Mouse (Mus musculus) adipocyte (in vitro differentiated cells): Measurements from ENCODE around the gene Abcf2.

Experiments
- DNase-seq: peaks from one replicate; pipeline ENCODE4 v3.0.0-alpha.2; 2016; ENCODE audit warnings: low spot score

The Abcf2 gene

DNA sequence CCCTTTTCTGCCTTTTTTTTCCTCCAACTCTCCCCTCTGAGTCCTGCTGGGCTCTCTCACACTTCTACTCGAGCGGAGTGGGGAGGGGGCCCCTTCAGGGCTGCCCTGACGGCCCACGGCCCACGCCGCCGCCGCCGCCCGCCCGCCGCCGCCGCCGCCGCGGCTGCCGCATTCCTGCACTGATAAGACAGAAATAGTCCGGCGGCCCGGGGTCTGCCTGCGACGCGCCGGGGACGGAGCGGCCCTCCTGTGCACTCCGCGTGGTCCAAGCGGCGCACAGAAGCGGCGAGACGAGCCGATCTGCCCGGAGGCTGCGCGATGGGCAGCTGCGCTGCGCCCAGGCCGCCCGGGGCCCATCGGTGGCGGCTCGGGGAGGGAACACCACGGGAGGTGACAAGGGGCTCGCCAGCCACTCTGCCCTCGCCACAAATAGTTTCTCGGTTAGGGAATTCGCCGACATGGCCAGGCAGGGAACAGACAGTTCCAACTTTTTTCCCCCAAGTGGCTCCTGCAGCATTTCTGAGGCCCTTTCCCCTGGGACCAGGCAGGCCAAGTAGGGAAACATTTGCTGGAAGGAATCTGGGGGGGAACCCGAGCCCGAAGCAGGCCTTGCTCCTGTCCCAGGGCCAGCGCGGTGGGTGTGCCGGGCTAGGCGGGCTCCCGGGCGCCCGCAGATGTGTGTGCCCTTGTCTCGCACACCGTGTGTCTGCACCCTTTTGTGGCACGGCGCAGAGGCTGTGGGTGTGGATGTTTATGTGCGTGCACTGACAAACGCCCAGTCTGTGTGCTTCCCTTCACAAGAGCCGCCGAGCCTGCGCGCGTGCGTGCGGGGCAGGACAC, 24.9 kb upstream of the Abcf2 start:
- peak; percentile 83 for DNase-seq

DNA sequence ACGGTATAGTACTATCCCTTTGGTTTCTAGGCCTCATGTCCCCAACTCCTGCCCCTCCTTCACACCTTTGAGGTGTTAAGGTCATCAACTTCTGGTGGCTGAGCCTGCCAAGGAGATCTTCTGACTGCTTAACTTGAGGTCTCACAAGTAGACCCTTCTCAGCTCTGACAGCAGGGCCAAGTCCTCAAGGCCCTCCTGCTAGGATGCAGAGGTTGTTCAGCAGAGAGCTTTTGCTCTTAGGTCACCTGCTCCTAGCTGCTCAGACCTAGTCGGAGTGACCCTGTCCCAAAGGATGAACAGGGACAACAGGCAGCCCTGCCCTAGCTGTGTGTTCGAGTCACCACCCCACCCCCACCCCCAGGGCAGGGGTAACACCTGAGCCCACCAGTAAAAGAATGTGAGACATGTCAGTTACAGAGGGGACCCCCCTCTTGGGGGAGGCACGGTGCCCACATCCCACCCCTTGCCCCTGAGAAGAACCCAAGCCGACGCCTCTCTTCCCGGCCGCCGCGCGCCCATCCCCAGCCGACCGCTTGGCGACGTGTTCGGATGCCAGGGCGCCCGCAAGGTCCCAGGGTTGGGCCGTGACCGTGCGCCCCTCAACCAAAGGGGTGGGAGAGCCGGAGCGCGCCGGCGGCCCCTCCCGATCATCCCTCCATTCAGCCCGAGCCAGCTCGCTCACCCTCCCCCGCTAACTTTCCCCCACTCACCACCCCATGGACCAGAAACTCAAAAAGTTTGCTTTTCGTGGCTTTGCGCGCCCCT, 24.0 kb upstream of the Abcf2 start:
- no peak for DNase-seq

DNA sequence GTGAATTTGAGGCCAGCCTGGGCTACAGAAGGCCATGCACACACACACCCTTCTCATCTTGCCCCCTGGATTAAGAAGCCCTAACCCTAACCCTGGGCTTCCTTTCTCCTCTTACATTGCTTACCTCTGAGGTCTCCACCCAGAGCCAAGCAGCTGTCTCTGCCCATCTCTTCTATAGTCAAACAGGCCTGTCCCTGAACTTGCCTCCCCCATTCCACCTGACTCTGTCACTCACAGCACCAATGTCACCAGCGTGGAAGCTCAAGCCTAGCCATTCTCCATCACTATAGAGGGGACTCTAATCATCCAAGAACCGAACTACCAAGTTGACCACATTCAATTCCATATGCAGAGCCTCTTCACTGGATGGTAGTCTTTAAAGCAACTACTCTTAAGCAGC, 23.0 kb upstream of the Abcf2 start:
- no peak for DNase-seq

DNA sequence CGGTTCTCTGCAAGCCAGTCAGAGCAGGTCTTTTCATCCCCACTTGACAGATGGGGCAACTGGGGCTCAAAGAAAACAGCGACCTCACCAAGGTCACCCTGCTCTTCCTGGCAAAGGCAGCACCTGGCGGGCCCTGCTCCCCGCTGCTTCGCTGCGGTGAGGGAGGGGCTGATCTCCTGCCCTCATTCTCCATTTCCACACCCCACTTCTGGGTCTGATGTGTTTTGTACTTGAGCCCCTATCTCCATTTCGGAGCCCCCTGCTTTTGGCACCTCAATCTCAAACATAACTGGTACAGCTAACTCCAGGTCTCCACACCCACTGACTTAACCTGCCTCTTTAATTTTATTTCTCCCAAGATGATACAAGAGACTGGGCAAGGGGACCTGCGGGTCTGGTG, 21.9 kb upstream of the Abcf2 start:
- DNase-seq, result no peak

DNA sequence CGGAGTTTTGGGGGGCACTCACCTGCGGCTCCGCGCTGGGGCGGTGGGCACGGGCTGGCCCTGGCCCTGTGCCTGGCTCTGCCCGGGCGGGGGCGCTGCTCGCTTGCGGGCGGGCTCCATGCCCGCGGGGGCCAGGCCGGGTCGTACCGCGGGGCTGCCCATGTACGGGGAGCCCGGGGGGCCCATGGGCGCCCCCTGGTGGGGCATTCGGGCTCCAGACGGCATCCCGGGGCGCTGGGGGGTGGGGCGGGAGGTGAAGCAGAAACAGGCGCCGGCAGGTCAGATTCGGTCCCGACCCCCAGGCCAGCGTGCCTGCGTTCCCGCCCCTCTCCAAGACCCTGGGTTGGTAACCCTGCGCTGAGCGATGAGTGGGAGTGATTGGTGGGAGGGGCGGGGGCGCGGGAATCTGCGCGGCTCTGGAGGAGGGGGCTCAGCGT, 21.3 kb upstream of the Abcf2 start:
- DNase-seq, result no peak

DNA sequence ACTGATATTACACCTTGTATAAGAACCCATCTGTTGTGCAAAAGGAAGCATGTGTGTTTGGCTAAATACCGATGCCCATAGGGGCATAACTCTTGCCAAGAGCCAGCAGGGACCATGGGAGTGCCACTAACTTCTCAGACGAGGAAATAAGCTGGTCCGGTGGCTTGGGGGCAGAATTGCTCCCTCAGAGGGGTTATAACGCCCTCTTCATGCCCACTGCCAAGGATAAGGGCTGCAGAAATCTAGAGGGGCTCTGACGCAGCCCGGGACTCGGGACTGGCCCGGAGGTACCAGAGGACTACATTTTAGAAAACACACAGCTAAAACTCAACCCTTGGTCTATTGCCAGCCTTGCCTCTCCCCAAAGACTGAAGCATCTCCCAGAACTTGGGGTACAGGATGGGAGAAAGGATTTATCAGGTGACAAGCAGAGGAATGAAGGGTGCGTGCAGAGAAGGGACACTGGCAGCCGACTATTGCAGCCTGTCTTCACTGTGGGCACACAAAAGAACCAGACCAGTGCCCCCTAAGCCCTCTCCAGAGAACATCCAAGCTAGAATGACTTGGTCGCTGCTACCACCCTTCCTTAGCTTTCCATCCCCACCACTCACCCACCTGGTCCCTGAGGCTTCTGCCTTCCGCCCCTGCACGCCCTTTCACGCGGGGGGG, 20.8 kb upstream of the Abcf2 start:
- DNase-seq, result no peak

DNA sequence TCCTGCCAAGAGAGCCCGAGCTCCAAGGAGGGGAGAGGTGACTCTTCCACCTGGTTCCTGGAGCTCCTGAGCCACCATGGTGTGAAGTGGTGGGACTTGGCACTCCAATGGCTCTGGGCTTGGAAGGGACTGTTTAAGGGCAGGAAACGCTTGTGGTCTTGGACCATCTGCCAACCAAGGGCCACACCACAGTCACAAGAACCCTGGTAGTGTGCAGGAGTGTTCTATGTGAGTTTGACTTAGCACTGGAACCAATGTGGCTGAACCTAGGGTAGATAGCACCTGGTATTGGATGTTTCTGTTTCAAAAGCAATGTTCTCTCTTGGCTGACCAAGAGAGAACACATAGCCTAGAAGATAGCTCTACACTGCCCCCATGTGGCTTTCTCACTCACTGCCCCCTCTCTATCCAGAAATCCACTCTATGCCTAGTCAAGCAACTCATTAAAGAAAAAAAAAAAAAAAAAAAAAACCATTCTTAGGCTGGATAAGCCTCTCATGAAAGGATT, 20.0 kb upstream of the Abcf2 start:
- peak; percentile 95 for DNase-seq

DNA sequence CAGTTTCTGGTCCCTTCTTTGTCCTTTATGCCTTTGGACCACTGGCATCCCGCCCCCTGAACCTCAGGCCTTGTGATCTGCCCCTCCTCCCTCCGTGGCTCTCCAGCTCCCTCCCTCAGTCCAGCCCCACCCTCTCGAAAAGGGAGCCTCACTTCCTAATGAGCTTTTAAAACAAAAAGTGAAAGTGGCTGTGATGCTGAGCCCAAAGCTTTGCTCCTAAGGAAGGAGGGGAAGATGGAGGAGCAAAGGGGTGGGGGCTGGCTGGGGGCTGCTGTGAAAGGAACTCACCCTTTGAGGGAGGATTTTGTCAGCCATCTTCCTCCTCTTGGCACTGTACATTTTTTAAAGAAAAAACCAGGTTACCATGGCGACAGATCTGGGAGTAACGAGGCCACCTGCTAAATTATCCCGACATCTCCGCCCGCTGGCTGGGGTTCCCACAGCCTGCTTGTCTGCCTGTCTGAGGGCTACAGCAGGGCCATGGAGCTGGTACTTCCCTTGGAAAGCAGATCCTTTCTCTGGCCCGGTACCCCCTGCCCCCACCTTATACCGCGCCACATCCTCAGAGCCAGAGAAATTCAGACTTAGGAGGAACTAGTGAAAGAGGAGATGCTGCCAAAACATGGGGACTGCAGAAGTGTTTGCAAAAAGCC, 19.4 kb upstream of the Abcf2 start:
- no peak for DNase-seq

DNA sequence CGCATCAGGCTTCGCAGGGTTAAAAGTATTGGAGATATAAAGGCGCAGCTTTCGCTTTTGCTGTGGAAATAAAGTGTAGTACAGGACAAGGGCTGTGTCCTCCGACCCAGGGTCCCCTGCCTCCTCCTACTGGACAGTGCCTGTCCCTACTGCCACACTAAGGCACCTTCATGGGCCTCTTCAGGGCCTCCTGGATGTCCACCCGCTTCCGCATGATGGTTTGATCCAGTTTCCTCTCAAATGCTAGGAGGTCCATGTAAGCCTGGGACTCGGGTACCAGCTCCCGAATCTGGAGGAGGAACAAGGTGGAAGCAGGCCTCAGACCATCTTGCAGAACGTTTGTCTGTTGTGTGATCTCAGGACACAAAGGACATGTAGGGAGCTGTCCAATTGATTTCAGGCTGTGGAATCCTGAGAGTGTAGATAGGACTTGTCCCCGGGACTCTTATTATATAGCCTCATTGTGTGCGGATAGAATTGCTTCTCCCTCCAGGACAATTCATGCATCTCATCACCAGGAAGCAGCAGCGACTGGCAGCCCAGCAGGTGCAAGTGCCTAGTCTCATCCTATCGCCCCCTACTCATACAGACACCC, 18.6 kb upstream of the Abcf2 start:
- DNase-seq, result no peak

DNA sequence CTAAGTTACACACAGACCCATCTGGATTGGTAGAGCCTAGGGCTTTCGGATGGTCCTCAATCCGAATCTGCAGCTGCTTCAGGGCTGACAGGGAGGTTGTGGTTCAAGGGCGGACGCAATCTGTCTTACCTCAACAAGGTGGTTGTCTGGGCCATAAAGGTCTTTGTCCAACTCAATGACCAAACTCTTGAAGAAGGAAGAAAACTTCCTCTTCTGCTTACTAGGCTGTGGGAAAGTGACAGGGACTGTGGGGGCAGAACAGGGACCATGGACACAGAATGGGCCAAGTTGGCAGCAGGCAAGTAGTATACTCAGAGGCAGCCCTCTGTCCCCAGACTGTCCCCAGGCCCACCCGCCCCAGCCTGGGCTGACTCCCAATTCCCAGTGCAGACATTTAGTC, 18.0 kb upstream of the Abcf2 start:
- no peak for DNase-seq

DNA sequence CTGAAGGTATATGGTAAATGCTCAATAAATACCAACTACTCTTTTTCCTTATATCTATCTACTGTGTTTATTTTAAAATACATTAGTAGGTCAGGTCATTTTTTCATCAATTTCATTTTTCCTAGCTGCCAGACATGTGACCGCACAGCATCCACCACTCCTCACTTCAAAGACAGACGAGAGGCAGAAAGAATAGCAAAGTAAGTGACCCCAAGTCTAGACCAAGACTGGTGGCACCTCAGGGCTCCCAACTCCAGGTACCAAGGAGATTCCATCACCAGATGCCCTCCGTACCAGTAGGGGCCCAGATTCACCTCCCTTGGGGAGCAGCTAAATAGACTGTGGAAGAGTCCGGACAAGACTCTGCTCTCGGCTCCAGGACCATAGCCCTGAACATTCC, 17.1 kb upstream of the Abcf2 start:
- DNase-seq, result no peak

DNA sequence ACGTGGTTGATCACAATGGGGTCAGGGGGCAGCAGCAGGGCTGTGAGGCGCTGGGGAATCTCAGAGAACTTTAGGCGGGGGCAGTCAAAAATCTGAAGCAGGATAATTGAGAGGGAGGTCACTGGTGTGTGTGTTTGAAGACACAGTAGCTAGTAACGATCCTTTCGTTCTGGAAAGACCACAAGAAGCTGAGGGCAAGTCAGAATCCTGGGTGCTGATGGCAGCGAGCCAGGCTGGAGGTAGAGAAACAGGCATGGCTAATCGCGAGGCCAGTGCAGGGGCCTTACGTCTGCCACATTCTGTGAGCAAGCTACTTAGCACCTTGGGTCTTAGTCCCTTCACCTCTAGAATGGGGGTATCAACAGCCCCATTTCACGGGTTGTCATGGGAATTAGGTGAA, 16.7 kb upstream of the Abcf2 start:
- no peak for DNase-seq

DNA sequence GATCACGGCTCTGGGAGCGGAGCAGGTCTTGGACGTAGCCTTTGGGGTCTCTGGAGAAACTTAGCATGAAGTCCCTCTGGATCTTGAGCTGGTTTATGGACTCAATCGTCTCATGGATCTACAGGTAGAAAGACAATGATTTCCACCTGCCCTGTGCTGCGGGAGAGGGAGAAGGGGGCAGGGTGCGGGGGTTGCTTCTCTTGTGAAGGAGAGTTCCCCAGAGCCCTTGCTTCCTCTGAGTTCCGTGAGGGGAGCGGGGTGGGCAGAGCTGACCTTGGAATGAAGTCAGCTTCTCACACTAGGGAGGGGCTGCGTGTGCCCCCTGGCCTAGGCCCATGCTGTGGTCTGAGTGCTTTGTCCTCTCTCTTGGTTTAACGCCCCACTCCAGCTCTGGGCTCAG, 16.0 kb upstream of the Abcf2 start:
- no peak for DNase-seq

DNA sequence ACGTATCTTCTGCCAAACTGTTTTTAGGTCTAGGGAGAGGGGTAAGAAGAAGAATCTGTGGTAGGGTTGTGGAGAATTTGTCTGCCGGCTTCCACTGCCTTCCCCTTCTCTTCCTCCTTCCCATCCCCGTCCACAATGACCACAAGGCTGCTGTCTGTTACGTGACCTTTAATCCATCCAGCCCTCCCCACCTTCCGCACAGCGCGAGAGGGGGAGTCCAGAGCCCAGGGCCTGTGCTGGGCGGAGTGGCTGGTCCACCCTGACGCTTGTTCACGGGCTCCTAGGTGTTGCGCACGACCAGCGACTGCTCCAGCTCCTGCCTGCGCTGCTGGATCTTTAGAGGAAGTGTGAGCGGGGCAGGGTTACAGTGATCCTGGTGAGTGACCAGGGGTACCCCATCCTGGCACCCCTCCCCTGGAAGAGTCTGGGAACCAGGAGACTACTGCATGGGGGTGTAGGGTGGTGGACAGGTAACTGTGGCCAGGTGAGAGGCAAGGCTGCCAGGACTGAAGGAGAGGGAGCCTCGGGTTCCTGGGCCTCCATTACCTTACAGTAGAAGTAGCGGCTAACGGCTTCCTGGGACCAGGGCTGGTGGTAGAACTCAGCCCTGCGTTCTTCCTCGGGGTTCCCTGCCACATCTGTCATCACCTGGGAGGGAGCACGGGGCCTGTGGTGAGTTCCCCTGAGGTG, 15.3 kb upstream of the Abcf2 start:
- DNase-seq, result no peak

DNA sequence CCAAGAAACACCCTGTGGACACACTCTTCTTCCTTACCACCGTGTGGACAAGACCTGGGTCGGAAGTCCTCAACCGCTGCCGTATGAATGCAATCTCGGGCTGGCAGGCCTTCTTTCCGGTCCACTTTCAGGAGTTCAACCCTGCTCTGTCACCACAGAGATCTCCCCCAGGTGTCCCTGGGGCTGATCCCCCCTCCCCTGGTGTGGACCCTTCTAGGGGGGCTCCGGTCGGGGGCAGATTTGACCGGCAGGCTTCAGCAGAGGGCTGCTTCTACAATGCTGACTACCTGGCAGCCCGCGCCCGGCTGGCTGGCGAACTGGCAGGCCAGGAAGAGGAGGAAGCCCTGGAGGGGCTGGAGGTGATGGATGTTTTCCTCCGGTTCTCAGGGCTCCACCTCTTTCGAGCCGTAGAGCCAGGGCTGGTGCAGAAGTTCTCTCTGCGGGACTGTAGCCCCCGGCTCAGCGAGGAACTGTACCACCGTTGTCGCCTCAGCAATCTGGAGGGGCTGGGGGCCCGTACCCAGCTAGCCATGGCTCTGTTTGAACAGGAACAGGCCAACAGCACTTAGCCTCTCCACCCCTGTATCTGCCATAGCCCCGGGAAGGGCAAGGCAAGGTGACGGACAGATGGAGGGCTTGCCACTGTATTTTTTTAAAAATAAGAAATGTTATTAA, 14.7 kb upstream of the Abcf2 start:
- DNase-seq, result no peak

DNA sequence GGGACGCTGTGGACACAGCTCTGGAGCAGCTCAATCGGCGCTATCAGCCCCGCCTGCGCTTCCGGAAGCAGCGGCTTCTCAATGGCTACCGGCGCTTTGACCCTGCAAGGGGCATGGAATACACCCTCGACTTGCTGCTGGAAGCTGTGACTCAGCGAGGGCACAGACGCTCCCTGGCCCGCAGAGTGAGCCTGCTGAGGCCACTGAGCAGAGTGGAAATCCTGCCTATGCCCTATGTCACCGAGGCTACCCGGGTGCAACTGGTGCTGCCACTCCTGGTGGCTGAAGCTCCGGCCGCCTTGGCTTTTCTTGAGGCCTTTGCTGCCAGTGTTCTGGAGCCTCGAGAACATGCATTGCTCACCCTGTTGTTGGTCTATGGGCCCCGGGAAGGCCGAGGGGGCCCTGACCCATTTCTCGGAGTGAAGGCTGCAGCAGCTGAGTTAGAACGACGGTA, 14.0 kb upstream of the Abcf2 start:
- no peak for DNase-seq

DNA sequence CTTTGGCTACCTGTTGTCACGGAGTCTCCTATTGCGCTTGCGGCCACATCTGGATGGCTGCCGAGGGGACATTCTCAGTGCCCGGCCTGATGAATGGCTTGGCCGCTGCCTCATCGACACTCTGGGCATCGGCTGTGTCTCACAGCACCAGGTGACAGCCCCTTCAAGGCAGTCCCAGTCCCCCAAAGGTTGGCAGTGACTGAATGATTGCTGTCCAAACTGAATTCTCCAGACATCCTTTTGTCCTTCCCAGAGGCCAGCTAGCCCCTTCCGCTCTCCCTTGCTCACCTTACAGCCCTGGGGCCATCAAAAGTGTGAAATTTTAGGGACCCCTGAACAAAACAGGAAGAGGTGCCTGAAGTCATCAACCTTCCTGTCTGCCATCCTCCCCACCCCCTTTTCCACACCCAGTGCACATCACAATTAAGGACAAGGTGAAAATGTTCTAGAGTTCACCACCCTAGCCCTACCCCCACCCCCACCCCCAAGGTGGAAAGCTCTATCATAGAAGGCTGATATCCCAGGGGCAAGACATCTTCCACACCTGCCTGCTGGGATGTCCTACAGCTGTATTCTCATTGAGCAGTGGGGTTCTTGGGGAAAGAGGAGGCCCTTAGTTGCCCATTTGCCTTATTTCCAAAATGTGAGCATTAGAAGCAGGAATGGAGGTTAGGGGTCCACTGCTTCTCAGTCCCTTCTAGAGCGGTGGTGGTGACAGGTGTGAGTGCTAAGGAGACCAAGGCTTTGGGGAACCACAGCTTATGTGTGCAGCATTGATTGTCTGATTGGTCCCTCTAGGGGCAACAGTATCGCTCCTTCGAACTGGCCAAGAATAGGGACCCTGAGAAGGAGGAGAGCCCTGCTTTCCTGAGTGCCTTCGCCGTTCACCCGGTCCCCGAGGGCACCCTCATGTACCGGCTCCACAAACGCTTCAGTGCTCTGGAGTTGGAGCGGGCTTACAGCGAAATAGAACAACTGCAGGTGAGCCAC, 12.5 kb upstream of the Abcf2 start:
- no peak for DNase-seq

DNA sequence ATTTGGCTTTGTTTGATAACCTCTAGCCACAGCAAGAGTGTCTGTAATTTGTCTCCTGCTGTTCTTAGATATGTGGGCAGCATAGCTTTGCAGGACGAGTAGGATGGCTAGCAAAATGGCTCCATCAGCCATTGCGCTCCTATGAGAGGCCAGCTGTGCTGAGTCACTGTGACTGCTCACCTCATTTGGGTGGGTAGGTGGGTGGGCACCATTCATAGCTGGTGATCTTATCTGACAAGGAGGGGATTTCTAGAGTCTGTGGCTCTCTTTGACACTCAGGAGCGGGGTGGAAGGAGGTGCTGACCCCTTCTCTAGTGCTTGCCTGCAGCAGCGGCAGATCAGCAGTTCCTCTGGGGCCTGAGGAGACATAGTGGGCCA, 9.9 kb upstream of the Abcf2 start:
- DNase-seq, result peak; percentile 69

DNA sequence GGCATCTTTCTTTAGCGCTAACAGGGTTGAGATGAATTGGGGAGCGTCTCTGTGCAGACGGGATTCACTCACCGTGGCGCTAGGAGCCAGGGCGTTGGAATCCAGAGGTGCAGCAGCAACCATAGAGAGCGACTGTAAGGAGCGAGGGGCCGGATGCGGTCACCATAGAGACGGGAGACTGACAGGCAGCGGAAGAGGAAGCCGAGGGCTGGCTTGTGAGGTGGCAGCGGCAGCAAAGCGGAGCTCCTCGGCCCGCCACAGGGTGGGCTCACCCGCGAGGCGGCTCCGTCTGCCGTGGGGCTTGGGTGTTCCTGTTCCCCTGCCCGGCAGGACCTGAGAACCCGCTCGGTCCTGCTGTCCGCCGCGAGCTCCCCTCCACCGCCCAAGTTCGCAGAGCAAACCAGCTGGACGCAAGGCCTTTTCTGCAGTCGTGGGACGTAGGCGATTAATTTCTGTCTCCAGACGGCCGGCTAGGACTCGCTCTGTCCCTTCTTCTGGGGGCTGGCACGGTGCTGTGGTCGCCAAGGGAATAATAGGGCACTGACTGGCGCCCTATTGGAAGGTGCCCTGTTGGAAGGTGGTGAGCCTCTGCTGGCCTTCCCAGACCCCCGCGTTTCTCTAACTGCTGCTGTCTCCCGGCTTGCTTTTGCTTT, 9.4 kb upstream of the Abcf2 start, which contains the start of gene Chpf2:
TSS of gene Chpf2 (plus strand) at position 195 of the 653 bp plus-strand sequence.
- DNase-seq, result peak; percentile 84
